Mouse (Mus musculus) erythroblast, embryonic 14.5 days (primary cell): ENCODE data around the gene Gpc6.

Experiments
- GATA1 ChIP-seq: IDR thresholded peaks from 2 replicates; pipeline ENCODE4 v1.6.1; 2012; ENCODE audit warnings: low read length, inconsistent platforms, mixed read lengths
- TAL1 ChIP-seq: IDR thresholded peaks from 3 replicates; pipeline ENCODE4 v1.6.1; 2012; ENCODE audit warnings: low read length, inconsistent platforms, mixed read lengths

GRCm38 (mm10) chr14:117214373-117214772 lies 289.3 kb downstream of the Gpc6 start:
- TF ChIP-seq GATA1: no peak
- TF ChIP-seq TAL1: no peak
